ENCODE assay signal across 9 mouse cellular contexts in genomic region chr2:144120186-144120823, GRCm38 (mm10).
DNase-seq lines count a peak whose midpoint lies in the region; ATAC-seq and TF ChIP-seq lines count a peak whose summit lies in the region.
"Had no signal": no experiment of that assay in that cellular context is flagged by ENCODE, and none has a peak within 500 bp of the region (broad histone marks: within the 10 kb centered on the region; RNA-seq: fewer than 3 reads in every experiment).

No protein-coding gene starts in this region.

- no peak overlapping the region for H3K27ac ChIP-seq in kidney, postnatal 0 days
- H3K27ac ChIP-seq in midbrain, embryonic 14.5 days (replicated peaks; ENCODE audit: low read depth, low read length) = no peak overlapping the region

- no peaks in the 10 kb centered on the region for H3K27me3 ChIP-seq in kidney, postnatal 0 days (ENCODE audit: insufficient read depth, low read length)
- H3K27me3 ChIP-seq in midbrain, embryonic 14.5 days (ENCODE audit: control insufficient read depth, insufficient read depth, low read length) = no peaks in the 10 kb centered on the region

- peak; percentile 68 to 83 for DNase-seq in cerebellum, postnatal 10 days
- no peak for DNase-seq in cerebellum, adult 9-10 months
- DNase-seq in ovary, adult 18-20 months (ENCODE audit: low spot score) = peak; percentile 33
- DNase-seq in ovary, postnatal 14 days (ENCODE audit: low spot score) = no peak
- DNase-seq in kidney, postnatal 0 days (ENCODE audit: low spot score) = peak; percentile 18
- DNase-seq in right cerebral cortex, postnatal 4 days = peak; percentile 30
- no peak for DNase-seq in midbrain, embryonic 14.5 days
- DNase-seq in liver = no peak

- no peaks in the 10 kb centered on the region for H3K4me1 ChIP-seq in kidney, postnatal 0 days (replicated peaks; ENCODE audit: insufficient read depth, low read length)
- no peaks in the 10 kb centered on the region for H3K4me1 ChIP-seq in midbrain, embryonic 14.5 days (ENCODE audit: control insufficient read depth, insufficient read depth, low read length)

- no peak overlapping the region for H3K4me2 ChIP-seq in kidney, postnatal 0 days (ENCODE audit: low read length)
- H3K4me2 ChIP-seq in midbrain, embryonic 14.5 days (ENCODE audit: low read length) = no peak overlapping the region

- no peak for ATAC-seq in kidney, postnatal 0 days (replicated peaks; ENCODE audit: low FRiP score, low read depth)
- ATAC-seq in midbrain, embryonic 14.5 days (ENCODE audit: low FRiP score, low TSS enrichment) = no peak

- 61% methylated on average over 7 of the region's 7 CpGs for WGBS in kidney, postnatal 0 days
- 80% methylated on average over 7 of the region's 7 CpGs for WGBS in midbrain, embryonic 14.5 days

- no peak overlapping the region for H3K4me3 ChIP-seq in kidney, postnatal 0 days (replicated peaks; ENCODE audit: low read depth, low read length)
- no peak overlapping the region for H3K4me3 ChIP-seq in midbrain, embryonic 14.5 days (replicated peaks; ENCODE audit: low read depth, low read length)
- H3K4me3 ChIP-seq: megakaryocyte, embryonic 14.5 days had no signal

- no peaks in the 10 kb centered on the region for H3K36me3 ChIP-seq in kidney, postnatal 0 days (ENCODE audit: insufficient read depth, low read length)
- H3K36me3 ChIP-seq in midbrain, embryonic 14.5 days (ENCODE audit: control insufficient read depth, insufficient read depth, low read length) = no peaks in the 10 kb centered on the region

- TF ChIP-seq CTCF in kidney, postnatal 0 days (IDR thresholded peaks at IDR 0.05; ENCODE audit: low read depth) = no peak

- H3K9me3 ChIP-seq in kidney, postnatal 0 days (replicated peaks; ENCODE audit: low read length) = no peaks in the 10 kb centered on the region
- H3K9me3 ChIP-seq in midbrain, embryonic 14.5 days (ENCODE audit: control insufficient read depth, low read length) = no peaks in the 10 kb centered on the region

- no peak overlapping the region for H3K9ac ChIP-seq in kidney, postnatal 0 days (ENCODE audit: low read depth, low read length)
- H3K9ac ChIP-seq in midbrain, embryonic 14.5 days (replicated peaks; ENCODE audit: low read length) = no peak overlapping the region

Comparison
In these comparisons a context has a peak if more than half of its experiments do, and no peak if none do; other contexts are left out.
1. DNase-seq: peak in cerebellum, postnatal 10 days (2 of 2), ovary, adult 18-20 months (single experiment), kidney, postnatal 0 days (single experiment) and right cerebral cortex, postnatal 4 days (single experiment); none in cerebellum, adult 9-10 months (single experiment), ovary, postnatal 14 days (single experiment), midbrain, embryonic 14.5 days (single experiment) and liver (single experiment).